Mouse (Mus musculus) heart, postnatal 0 days (tissue): ENCODE measurements around the gene Ipp. TPM values are rescaled to one million over a fixed set of nuclear protein-coding genes. Genes with fewer than 3 reads are reported as not detected.
A peak's percentile ranks its signal among the peaks of the same experiment; 100 is the strongest.

Source experiments
- ATAC-seq: fragments of 200-750 bp; cut with Nextera tagmentation; 2 replicates; pipeline ENCODE4 v1.8.0; 2017; ENCODE audit warnings: low read depth, moderate number of reproducible peaks, moderate library complexity; ENCODE audit not compliant: insufficient read depth
- DNase-seq: peaks from one replicate; pipeline ENCODE4 v3.0.0-alpha.2; 2016; ENCODE audit warnings: low spot score
- H3K27ac ChIP-seq: fragments of 300-500 bp; sonication (generic); 2 replicates; pipeline ENCODE4 v1.5.1; 2014; ENCODE audit warnings: low read depth, mild to moderate bottlenecking
- H3K27me3 ChIP-seq: fragments of 300-500 bp; sonication (generic); 2 replicates; pipeline ENCODE4 v1.6.1; 2014; ENCODE audit warnings: low read length, mixed read lengths; ENCODE audit not compliant: control insufficient read depth, insufficient read depth
- H3K36me3 ChIP-seq: fragments of 300-500 bp; sonication (generic); replicated peaks from 2 replicates; pipeline ENCODE4 v1.6.1; 2014; ENCODE audit warnings: low read length, mixed read lengths; ENCODE audit not compliant: control insufficient read depth, insufficient read depth
- H3K4me1 ChIP-seq: fragments of 300-500 bp; sonication (generic); 2 replicates; pipeline ENCODE4 v1.6.1; 2014; ENCODE audit warnings: antibody characterized with exemption; ENCODE audit not compliant: control insufficient read depth, insufficient read depth
- H3K4me2 ChIP-seq: fragments of 300-500 bp; sonication (generic); 2 replicates; pipeline ENCODE4 v1.6.1; 2014; ENCODE audit warnings: low read depth, mild to moderate bottlenecking, low read length, moderate library complexity
- H3K4me3 ChIP-seq: fragments of 300-500 bp; sonication (generic); 2 replicates; pipeline ENCODE4 v1.5.1; 2014; ENCODE audit warnings: low read depth, low read length
- H3K9ac ChIP-seq: fragments of 300-500 bp; sonication (generic); replicated peaks from 2 replicates; pipeline ENCODE4 v1.6.1; 2014; ENCODE audit warnings: low read depth, low read length, mixed read lengths
- H3K9me3 ChIP-seq: fragments of 300-500 bp; sonication (generic); replicated peaks from 2 replicates; pipeline ENCODE4 v1.6.1; 2016; ENCODE audit warnings: low read length; ENCODE audit not compliant: control insufficient read depth
- CTCF ChIP-seq: IDR thresholded peaks from 2 replicates; pipeline ENCODE4 v1.5.1; 2016; ENCODE audit warnings: antibody characterized with exemption, control low read depth, low read depth
- EP300 ChIP-seq: IDR thresholded peaks from 2 replicates; pipeline ENCODE4 v1.6.1; 2016; ENCODE audit warnings: antibody characterized with exemption, low read depth
- WGBS: fragments of 180-500 bp; shearing (Covaris S2); extraction: QIAGEN DNeasy Blood & Tissue Kit; methylation state at CpG from one replicate; pipeline ENCODE4 v1.1.7; 2014; 5-methylcytosine and 5-hydroxymethylcytosine counted together
- polyA plus RNA-seq: library from polyadenylated mRNA; unstranded; fragments of >200 nt; fragmentation: Nextera tagmentation; extraction: Ambion mirVana; gene quantifications from 2 replicates; pipeline ENCODE4 v1.2.1, GENCODE M21; 2015
- total RNA-seq: library from RNA; depleted of rRNA; stranded (reverse); fragments of >200 nt; gene quantifications from 2 replicates; pipeline ENCODE4 v1.2.3, GENCODE M21; 2014; ENCODE audit warnings: low replicate concordance; rRNA removed

Ipp gene
- total RNA-seq (6.1 and 6.2 TPM in 2 replicates), polyA plus RNA-seq (14.9 and 15.9 TPM in 2 replicates)

DNA sequence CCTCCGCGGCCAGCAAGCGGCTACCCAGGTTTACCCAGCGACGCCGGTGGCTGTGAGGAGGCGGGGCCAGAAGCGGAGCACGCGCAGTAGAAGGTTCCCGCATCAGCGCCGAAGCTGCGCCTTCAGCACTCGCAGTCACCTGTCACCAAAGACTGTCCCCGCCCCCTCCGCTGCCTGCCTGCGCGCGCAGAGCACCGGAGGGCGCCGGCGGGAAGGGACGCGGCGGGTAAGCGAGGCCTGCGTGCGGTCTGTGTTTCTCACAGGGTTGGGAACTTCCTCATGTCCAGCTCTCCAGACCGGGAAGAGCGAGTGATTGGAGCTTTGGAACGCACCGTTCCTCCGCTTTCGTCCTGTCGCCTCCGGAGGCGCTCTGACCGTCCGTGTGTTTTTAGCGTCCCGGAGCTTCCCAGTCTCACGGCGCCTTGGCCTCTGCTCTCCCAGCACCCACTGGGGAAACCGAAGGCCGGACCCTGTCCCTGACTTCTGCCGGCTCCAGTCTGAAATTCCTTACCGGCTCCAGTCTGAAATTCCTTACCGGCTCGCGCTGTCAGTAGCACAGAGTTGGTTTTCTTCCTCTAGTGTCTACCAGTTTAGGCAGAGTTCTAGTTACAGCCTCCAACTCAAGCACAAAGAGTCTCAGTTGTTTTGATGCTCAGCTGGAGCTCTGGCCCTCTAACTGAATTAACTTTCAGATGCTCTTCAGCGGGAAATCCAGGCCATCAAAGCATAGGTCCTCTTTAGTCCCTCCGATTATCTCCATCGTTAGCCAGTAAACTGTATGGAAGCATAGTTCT lies at the start of gene Ipp:
TSS of gene Ipp (plus strand) at position 125 of the 794 bp plus-strand sequence.
- Histone ChIP-seq H3K27ac (peak within 1 kb of the TSS; percentile 94), H3K9me3 (no peaks in the 10 kb centered on the region), H3K4me1 (peaks cover 8% of the 10 kb centered on the region), H3K4me2 (peak within 1 kb of the TSS; percentile 78), H3K4me3 (peak within 1 kb of the TSS; percentile 67), H3K27me3 (no peaks in the 10 kb centered on the region), H3K36me3 (0 out of 2 replicates have a peak, but pooled peaks cover 3% of the 10 kb centered on the region), H3K9ac (peak within 1 kb of the TSS; percentile 71)
- DNase-seq = peak; percentile 95
- under 1% methylated on average over 55 of the region's 55 CpGs for WGBS
- TF ChIP-seq EP300 = no peak
- peak; percentile 36 for TF ChIP-seq CTCF
- ATAC-seq = peak; percentile 99

DNA sequence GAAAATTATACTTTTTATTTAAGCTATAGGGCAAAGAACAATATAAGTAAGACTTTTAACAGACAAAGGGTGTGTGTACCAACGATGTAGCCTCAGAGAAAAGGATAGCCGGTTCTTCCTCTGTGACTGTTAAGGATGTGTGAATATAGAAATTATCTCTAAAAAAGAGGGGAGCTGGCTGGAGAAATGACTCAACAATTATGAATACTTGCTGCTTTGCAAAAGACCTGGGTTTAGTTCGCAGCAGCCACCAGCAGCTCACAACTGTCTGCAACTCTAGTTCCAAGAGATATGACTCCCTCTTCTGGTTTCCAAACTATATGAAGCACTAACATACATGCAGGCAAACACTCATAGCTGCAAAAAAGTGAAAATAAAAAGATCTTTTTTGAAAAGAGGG lies 45.4 kb upstream of the Ipp start:
- no peaks in the 10 kb centered on the region for H3K36me3 ChIP-seq
- DNase-seq (no peak), ATAC-seq (no peak)
- no peak overlapping the region for H3K4me2 ChIP-seq
- TF ChIP-seq EP300 (no peak), CTCF (no peak)
- H3K4me3 ChIP-seq = no peak overlapping the region
- no peak overlapping the region for H3K9ac ChIP-seq
- 92% methylated on average over 3 of the region's 3 CpGs for WGBS
- 0 out of 2 replicates have a peak, but pooled peaks cover 7% of the 10 kb centered on the region for H3K4me1 ChIP-seq
- H3K9me3 ChIP-seq = no peaks in the 10 kb centered on the region
- H3K27me3 ChIP-seq = no peaks in the 10 kb centered on the region
- no peak overlapping the region for H3K27ac ChIP-seq

DNA sequence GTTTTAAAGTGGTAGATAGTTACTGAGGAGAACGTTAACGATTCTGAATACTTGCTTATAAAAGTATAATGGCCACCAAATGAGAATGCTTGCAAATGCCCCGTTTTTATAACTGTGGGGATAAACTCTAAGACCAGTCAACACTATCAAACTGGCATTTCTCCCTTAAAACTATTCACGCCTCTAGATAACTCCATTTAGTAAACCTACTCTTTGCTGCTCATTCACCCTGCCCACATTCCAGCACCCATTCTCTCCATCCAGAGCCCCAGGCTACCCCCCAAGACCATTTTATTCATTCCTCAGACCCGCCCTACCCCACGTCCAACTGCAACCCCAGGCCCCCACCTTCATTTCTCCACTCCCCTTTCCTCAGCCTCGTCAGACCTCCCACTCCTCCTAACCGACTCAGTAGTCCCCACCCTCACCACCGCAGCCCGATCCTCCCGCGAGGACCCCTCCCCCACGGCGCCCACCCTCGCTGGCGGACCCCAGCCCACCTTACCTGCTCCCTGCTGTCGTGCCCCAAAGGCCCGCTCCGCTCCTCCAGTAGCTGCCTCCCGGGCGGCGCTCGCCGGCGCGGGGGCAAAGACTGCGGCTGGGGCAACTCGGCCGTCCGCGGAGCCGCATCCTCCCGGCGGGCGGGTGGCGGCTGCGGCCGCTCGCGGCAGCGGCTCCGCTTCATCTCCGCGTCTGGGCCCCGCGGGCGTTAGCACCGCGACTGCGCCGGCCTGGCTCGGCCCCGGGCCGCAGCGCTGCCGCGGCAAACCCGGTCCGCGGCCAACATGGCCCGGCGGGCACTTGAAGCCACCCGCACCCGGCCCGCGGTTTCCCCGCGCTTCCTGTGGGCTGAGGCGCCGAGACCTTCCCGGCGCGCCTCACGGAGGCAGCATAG lies 43.9 kb upstream of the Ipp start:
- Histone ChIP-seq H3K27me3 (no peaks in the 10 kb centered on the region), H3K4me2 (peak overlapping the region; percentile 78), H3K4me3 (peak overlapping the region; percentile 86), H3K27ac (peak overlapping the region; percentile 84), H3K36me3 (no peaks in the 10 kb centered on the region), H3K4me1 (0 out of 2 replicates have a peak, but pooled peaks cover 7% of the 10 kb centered on the region), H3K9me3 (peaks cover 8% of the 10 kb centered on the region; the same call in 1 of the 2 replicates), H3K9ac (peak overlapping the region; percentile 89)
- ATAC-seq = peak; percentile 61
- DNase-seq = peak; percentile 23
- WGBS = under 1% methylated on average over 56 of the region's 74 CpGs
- TF ChIP-seq CTCF (0 out of 2 replicates have a peak, but pooled peaks have one; percentile 2), EP300 (no peak)

DNA sequence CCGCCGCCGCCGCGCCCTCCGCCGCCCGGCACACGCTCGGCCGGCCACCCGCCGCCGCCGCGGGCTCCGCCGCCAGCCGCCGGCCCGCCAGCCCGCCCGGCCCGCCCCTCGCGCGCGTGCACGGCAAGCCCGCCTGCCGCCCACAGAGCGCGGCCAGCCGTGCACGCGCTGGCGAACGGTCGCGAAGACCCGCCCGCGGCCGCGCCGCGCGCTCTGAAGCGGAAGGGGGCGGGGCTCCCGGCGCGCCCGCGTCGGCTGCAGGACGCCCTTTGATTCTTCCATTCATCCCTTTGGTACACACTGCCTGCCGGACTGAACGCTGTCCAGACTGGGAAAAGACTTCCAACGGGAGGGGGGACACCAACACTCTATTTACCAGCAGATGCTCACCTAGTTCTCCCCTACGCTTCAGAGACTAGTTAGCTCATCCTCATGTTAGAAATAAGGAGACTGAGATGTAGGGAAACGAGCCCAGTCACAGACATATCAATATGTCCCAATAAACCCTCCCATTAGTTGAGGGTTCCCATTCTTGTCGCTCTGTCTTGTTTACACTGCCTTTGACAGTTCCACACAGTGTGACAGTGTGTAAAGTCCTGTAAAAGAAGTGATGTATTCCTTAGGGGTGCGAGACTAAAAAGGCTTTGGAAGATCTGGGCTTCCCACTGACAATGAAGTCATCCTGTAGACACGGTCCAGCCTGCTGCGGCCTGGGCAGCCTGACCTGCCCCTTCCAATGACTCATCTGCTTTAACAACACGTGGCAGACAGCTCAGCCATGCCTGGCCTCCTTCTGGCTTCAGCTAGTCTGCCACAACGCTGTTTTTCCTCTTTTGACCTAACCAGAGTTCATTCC lies 43.0 kb upstream of the Ipp start, which contains the start of gene Mast2:
TSS of gene Mast2 (minus strand) at position 58 of the 856 bp plus-strand sequence.
- DNase-seq = peak; percentile 92
- Histone ChIP-seq H3K27ac (peak within 1 kb of the TSS; percentile 84), H3K9me3 (peaks cover 8% of the 10 kb centered on the region; the same call in 1 of the 2 replicates), H3K4me1 (0 out of 2 replicates have a peak, but pooled peaks cover 7% of the 10 kb centered on the region), H3K4me3 (peak within 1 kb of the TSS; percentile 86), H3K27me3 (no peaks in the 10 kb centered on the region), H3K36me3 (no peaks in the 10 kb centered on the region), H3K9ac (peak within 1 kb of the TSS; percentile 89), H3K4me2 (peak within 1 kb of the TSS; percentile 78)
- 3% methylated on average over 32 of the region's 68 CpGs for WGBS
- peak; percentile 91 for ATAC-seq
- no peak for TF ChIP-seq CTCF
- no peak for TF ChIP-seq EP300

DNA sequence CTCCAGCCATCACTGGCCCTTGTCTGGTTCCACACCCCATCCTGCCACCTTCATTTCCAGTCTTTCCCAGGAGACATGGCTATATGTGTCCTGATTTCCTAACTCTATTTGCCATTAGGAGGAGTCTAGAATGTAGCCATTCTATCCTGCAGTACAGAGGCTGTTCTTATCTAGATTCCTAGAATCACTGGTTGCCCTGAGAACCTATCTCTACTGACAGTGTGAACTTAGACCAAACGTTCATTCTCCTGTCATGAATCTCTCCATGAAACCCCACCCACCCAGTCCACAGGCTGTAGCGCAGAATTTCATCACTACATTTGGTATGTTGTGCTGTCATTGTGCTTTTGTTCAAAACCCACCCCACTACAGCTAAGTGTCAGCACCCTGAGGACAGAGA lies 26.0 kb upstream of the Ipp start:
- Histone ChIP-seq H3K4me3 (no peak overlapping the region), H3K9me3 (no peaks in the 10 kb centered on the region), H3K27me3 (no peaks in the 10 kb centered on the region), H3K36me3 (no peaks in the 10 kb centered on the region), H3K4me1 (0 out of 2 replicates have a peak, but pooled peaks cover 3% of the 10 kb centered on the region), H3K9ac (no peak overlapping the region), H3K27ac (no peak overlapping the region), H3K4me2 (no peak overlapping the region)
- DNase-seq (no peak), ATAC-seq (no peak)
- WGBS = 35% methylated on average over 2 of the region's 2 CpGs
- no peak for TF ChIP-seq CTCF
- TF ChIP-seq EP300 = no peak
